Mouse (Mus musculus) liver, embryonic 11.5 days (tissue): Measurements from ENCODE around the gene Gatad1. TPM values are rescaled to one million over a fixed set of nuclear protein-coding genes. Genes with fewer than 3 reads are reported as not detected.
"Not testable (repeated sequence)": the region's sequence is repeated elsewhere in the genome, so short reads cannot be mapped to it uniquely, and the experiment has no call there.

Experiments used
- ATAC-seq: fragments of 200-750 bp; cut with Nextera tagmentation; replicated peaks from 2 replicates; pipeline ENCODE4 v1.8.0; 2017; ENCODE audit warnings: moderate number of reproducible peaks, mild to moderate bottlenecking, moderate TSS enrichment, moderate library complexity; ENCODE audit not compliant: low FRiP score
- DNase-seq: peaks from one replicate; pipeline ENCODE4 v3.0.0-alpha.2; 2017; ENCODE audit warnings: low spot score
- H3K27ac ChIP-seq: fragments of 300-500 bp; sonication (generic); 2 replicates; pipeline ENCODE4 v1.5.1; 2014; ENCODE audit warnings: mild to moderate bottlenecking, low read depth, low read length, control low read depth
- H3K27me3 ChIP-seq: fragments of 300-500 bp; sonication (generic); replicated peaks from 2 replicates; pipeline ENCODE4 v1.6.1; 2014; ENCODE audit warnings: low read length, mixed read lengths; ENCODE audit not compliant: control insufficient read depth, insufficient read depth
- H3K36me3 ChIP-seq: fragments of 300-500 bp; sonication (generic); 2 replicates; pipeline ENCODE4 v1.6.1; 2014; ENCODE audit warnings: mild to moderate bottlenecking, low read length, moderate library complexity, mixed read lengths; ENCODE audit not compliant: control insufficient read depth, insufficient read depth
- H3K4me1 ChIP-seq: fragments of 300-500 bp; sonication (generic); replicated peaks from 2 replicates; pipeline ENCODE4 v1.6.1; 2014; ENCODE audit warnings: low read length, mixed read lengths; ENCODE audit not compliant: control insufficient read depth, insufficient read depth
- H3K4me2 ChIP-seq: fragments of 300-500 bp; sonication (generic); 2 replicates; pipeline ENCODE4 v1.6.1; 2014; ENCODE audit warnings: mild to moderate bottlenecking, control low read depth, moderate library complexity
- H3K4me3 ChIP-seq: fragments of 300-500 bp; sonication (generic); 2 replicates; pipeline ENCODE4 v1.5.1; 2014; ENCODE audit warnings: low read depth, low read length, control low read depth
- H3K9ac ChIP-seq: fragments of 300-500 bp; sonication (generic); 2 replicates; pipeline ENCODE4 v1.6.1; 2014; ENCODE audit warnings: low read depth, low read length, control low read depth
- H3K9me3 ChIP-seq: fragments of 300-500 bp; sonication (generic); 2 replicates; pipeline ENCODE4 v1.6.1; 2016; ENCODE audit warnings: low read length, inconsistent platforms, mixed read lengths; ENCODE audit not compliant: control insufficient read depth
- WGBS: fragments of 180-500 bp; shearing (Covaris S2); extraction: QIAGEN DNeasy Blood & Tissue Kit; methylation state at CpG from one replicate; pipeline ENCODE4 v1.1.7; 2014; 5-methylcytosine and 5-hydroxymethylcytosine counted together
- polyA plus RNA-seq: library from polyadenylated mRNA; unstranded; fragments of >200 nt; fragmentation: Nextera tagmentation; extraction: Ambion mirVana; gene quantifications from 2 replicates; pipeline ENCODE4 v1.2.1, GENCODE M21; 2014

Gene Gatad1
- polyA plus RNA-seq, 1 experiment from 2014 or later, result 43.2 TPM

GRCm38 (mm10) chr5:3666585-3666984, 9.6 kb upstream of the Gatad1 start:
- Histone ChIP-seq H3K27me3 (no peaks in the 10 kb centered on the region), H3K9me3 (no peaks in the 10 kb centered on the region), H3K36me3 (no peaks in the 10 kb centered on the region), H3K27ac (no peak overlapping the region), H3K4me3 (no peak overlapping the region), H3K4me1 (peaks cover 6% of the 10 kb centered on the region; the same call in 1 of the 2 replicates), H3K4me2 (no peak overlapping the region), H3K9ac (no peak overlapping the region)
- ATAC-seq (no peak), DNase-seq (no peak)
- WGBS, result 79% methylated on average over 12 of the region's 12 CpGs

GRCm38 (mm10) chr5:3665225-3665624, 8.2 kb upstream of the Gatad1 start:
- no peak for DNase-seq
- H3K4me2 ChIP-seq, result no peak overlapping the region
- H3K36me3 ChIP-seq, result no peaks in the 10 kb centered on the region
- peaks cover 6% of the 10 kb centered on the region; the same call in 1 of the 2 replicates for H3K4me1 ChIP-seq
- ATAC-seq, result no peak
- no peak overlapping the region for H3K27ac ChIP-seq
- 90% methylated on average over 2 of the region's 2 CpGs for WGBS
- H3K9me3 ChIP-seq, result no peaks in the 10 kb centered on the region
- H3K27me3 ChIP-seq, result no peaks in the 10 kb centered on the region
- no peak overlapping the region for H3K4me3 ChIP-seq
- H3K9ac ChIP-seq, result no peak overlapping the region

DNA sequence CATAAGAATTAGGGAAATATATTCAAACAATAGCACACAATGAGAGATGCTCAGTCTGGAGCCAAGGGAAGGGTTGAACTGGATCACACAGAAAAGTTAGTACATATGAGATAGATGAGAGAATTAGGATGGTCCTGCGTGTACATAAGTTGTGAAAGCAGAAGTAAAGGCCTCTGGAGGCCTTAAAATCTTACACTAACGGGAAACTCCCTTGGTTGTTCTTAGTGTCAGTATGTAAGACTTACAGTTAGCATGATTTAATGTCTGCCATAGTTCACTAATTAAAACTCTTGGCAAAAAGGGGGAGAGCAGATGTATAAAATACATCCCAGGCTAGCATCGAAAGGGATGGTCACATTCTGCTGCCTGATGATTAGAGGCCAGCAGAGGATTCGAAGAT, 3.2 kb downstream of the Gatad1 start:
- H3K4me3 ChIP-seq, result no peak overlapping the region
- H3K4me2 ChIP-seq, result no peak overlapping the region
- DNase-seq (no peak), ATAC-seq (no peak)
- no peak overlapping the region for H3K27ac ChIP-seq
- no peaks in the 10 kb centered on the region for H3K36me3 ChIP-seq
- no peaks in the 10 kb centered on the region for H3K27me3 ChIP-seq
- H3K9ac ChIP-seq, result no peak overlapping the region
- 85% methylated on average over 4 of the region's 4 CpGs for WGBS
- no peaks in the 10 kb centered on the region for H3K9me3 ChIP-seq
- H3K4me1 ChIP-seq, result 0 out of 2 replicates have a peak, but pooled peaks cover 3% of the 10 kb centered on the region

DNA sequence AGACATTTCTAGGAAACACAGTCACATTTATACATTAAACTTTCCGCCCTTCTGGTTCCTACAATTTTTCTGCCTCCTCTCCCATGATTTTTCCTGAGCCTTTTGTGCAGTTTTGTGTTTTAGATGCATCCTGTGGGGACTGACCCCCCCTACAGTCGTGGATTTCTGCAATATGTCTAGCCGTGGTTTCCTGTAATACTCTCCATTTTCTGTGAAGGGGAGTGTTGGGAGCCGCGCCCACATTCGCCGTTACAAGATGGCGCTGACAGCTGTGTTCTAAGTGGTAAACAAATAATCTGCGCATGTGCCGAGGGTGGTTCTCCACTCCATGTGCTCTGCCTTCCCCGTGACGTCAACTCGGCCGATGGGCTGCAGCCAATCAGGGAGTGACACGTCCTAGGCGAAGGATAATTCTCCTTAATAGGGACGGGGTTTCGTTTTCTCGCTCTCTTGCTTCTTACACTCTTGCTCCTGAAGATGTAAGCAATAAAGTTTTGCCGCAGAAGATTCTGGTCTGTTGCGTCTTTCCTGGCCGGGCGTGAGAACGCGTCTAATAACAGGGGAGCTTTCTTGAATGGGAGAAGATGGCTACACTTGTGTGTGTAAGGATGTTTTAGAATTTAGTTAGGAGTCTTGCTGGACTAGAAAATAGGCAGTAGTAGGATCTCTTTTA, 3.9 kb downstream of the Gatad1 start:
- H3K4me1 ChIP-seq, ATAC-seq, H3K9me3 ChIP-seq, H3K27me3 ChIP-seq, H3K4me3 ChIP-seq, H3K9ac ChIP-seq, H3K27ac ChIP-seq, H3K4me2 ChIP-seq, H3K36me3 ChIP-seq: not testable (repeated sequence)
- 91% methylated on average over 14 of the region's 25 CpGs for WGBS
- DNase-seq, result peak; percentile 17

GRCm38 (mm10) chr5:3651621-3652020, 5.4 kb downstream of the Gatad1 start:
- no peak overlapping the region for H3K4me3 ChIP-seq
- no peaks in the 10 kb centered on the region for H3K36me3 ChIP-seq
- no peaks in the 10 kb centered on the region for H3K9me3 ChIP-seq
- H3K4me1 ChIP-seq, result peaks cover 3% of the 10 kb centered on the region; the same call in 1 of the 2 replicates
- H3K27ac ChIP-seq, result no peak overlapping the region
- no peaks in the 10 kb centered on the region for H3K27me3 ChIP-seq
- 73% methylated on average over 5 of the region's 5 CpGs for WGBS
- ATAC-seq (no peak), DNase-seq (no peak)
- H3K9ac ChIP-seq, result no peak overlapping the region
- H3K4me2 ChIP-seq, result no peak overlapping the region

- 76% methylated on average over 6 of the region's 6 CpGs for WGBS
- H3K4me1 ChIP-seq, result peaks cover 3% of the 10 kb centered on the region; the same call in 1 of the 2 replicates
- no peaks in the 10 kb centered on the region for H3K36me3 ChIP-seq
- ATAC-seq, result no peak
- no peak for DNase-seq
- H3K4me2 ChIP-seq, result no peak within 1 kb of the TSS
- no peaks in the 10 kb centered on the region for H3K9me3 ChIP-seq
- no peak within 1 kb of the TSS for H3K4me3 ChIP-seq
- no peak within 1 kb of the TSS for H3K9ac ChIP-seq
- H3K27me3 ChIP-seq, result no peaks in the 10 kb centered on the region
- H3K27ac ChIP-seq, result no peak within 1 kb of the TSS
Measured at GRCm38 (mm10) chr5:3650881-3651280, 6.1 kb downstream of the Gatad1 start, which contains the start of gene Tmbim7. Tmbim7 (plus strand) TSS chr5:3651181.

- no peak overlapping the region for H3K27ac ChIP-seq
- ATAC-seq (no peak), DNase-seq (no peak)
- WGBS, result 61% methylated on average over 4 of the region's 4 CpGs
- peaks cover 7% of the 10 kb centered on the region for H3K4me1 ChIP-seq
- no peak overlapping the region for H3K4me3 ChIP-seq
- H3K4me2 ChIP-seq, result no peak overlapping the region
- H3K27me3 ChIP-seq, result no peaks in the 10 kb centered on the region
- no peak overlapping the region for H3K9ac ChIP-seq
- no peaks in the 10 kb centered on the region for H3K9me3 ChIP-seq
- H3K36me3 ChIP-seq, result peaks cover 7% of the 10 kb centered on the region
Measured at GRCm38 (mm10) chr5:3648849-3649210, 8.2 kb downstream of the Gatad1 start.

DNA sequence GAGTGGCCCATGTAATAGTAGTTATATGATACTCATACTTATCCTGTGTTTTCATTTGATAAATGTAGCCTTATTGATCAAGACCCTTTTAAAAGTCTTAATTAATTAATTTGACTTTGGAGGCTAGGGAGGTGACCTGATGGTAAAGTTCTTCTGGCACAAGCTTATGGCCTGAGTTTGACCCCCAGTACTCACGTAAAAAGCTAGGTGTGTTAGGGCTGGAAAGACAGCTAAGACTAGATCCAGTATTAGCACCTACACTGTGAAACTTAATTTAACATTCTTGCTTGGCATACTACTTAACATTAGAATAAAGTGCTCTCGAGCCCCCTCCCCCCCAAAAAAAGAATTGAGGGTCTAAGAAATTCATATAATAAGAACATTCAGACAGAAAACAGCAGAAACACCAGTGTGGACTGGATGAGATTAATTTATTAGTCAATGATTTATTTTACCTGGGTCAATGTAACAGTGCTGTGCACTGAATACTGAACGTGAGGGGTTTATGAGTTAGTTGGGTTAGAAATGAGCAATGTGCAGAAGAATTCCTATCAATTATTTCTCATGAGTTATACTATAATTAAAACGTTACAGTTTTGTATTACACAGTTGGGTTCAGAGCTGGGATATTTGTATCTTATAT, 8.7 kb downstream of the Gatad1 start:
- peaks cover 7% of the 10 kb centered on the region for H3K4me1 ChIP-seq
- no peak overlapping the region for H3K27ac ChIP-seq
- H3K27me3 ChIP-seq, result no peaks in the 10 kb centered on the region
- peaks cover 9% of the 10 kb centered on the region for H3K36me3 ChIP-seq
- H3K9me3 ChIP-seq, result no peaks in the 10 kb centered on the region
- no peak for ATAC-seq
- H3K4me3 ChIP-seq, result peak overlapping the region; percentile 99; the same call in 1 of the 2 replicates
- 45% methylated on average over 4 of the region's 4 CpGs for WGBS
- no peak for DNase-seq
- H3K9ac ChIP-seq, result no peak overlapping the region
- H3K4me2 ChIP-seq, result peak overlapping the region; percentile 45

- peak; percentile 91 for DNase-seq
- H3K4me2 ChIP-seq, result peak overlapping the region; percentile 88
- no peaks in the 10 kb centered on the region for H3K27me3 ChIP-seq
- no peaks in the 10 kb centered on the region for H3K9me3 ChIP-seq
- H3K4me3 ChIP-seq, result peak overlapping the region; percentile 99
- H3K36me3 ChIP-seq, result peaks cover 11% of the 10 kb centered on the region
- peaks cover 7% of the 10 kb centered on the region for H3K4me1 ChIP-seq
- peak overlapping the region; percentile 94 for H3K27ac ChIP-seq
- 0% methylated on average over 30 of the region's 46 CpGs for WGBS
- ATAC-seq, result peak; percentile 95
- peak overlapping the region; percentile 95 for H3K9ac ChIP-seq
Measured at GRCm38 (mm10) chr5:3647708-3648121, 9.3 kb downstream of the Gatad1 start.
